Mouse (Mus musculus): ENCODE results near the gene Sp100. TPM values are rescaled to one million over a fixed set of nuclear protein-coding genes. Genes with fewer than 3 reads are reported as not detected.
A peak's percentile ranks its signal among the peaks of the same experiment; 100 is the strongest.

The Sp100 gene
- polyA plus RNA-seq, 1 experiment from 2014 or later = 0.32 TPM

DNA sequence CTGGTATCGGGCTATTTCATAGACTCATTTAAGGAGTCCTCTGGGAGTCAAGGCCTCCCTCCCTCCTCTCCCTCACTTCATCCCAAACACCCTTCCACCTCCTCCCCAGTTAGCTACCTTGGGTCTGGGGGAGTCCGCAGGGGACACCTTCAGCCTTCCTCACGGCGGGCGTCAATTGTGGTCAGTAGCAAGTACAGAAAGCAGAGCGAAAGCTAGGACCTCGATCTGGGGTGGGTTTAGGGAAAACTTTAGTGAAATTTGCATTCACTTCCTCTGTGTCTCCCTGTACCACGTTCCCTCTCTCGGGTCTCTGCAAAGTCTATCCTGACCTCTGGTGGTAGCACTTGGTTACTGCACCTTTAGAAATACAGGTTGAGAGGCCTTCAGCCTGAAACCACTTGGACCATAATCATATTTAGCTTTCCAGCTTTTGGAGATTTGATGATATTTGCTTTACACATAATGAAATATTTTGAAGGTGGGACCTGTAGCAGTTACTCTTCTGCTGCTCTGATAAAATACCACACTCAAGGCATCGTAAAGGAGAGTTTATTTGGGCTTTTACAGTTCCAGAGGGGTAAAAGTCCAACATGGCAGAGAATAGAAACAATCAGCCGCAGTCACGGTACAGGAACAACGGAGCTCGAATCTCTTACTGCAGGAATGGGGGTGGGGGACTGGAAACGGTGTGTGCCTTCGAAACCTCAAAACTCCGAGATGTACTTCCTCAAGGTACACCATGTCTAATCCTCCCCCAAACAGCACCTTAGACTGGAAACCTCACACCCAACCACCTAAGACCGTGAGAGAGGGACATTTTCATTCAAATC, 86.8 kb downstream of the Sp100 start:
- no peak overlapping the region for H3K4me3 ChIP-seq (ENCODE audit: low read depth, low read length)
- WGBS = 39% methylated on average over 18 of the region's 18 CpGs
- no peaks in the 10 kb centered on the region for H3K27me3 ChIP-seq (replicated peaks; ENCODE audit: control insufficient read depth, insufficient read depth, low read length)
- no peaks in the 10 kb centered on the region for H3K36me3 ChIP-seq (ENCODE audit: control insufficient read depth, insufficient read depth, low read length)
- peak; percentile 84 for DNase-seq (ENCODE audit: low spot score)
- no peak overlapping the region for H3K9ac ChIP-seq (ENCODE audit: low read length)
- H3K4me2 ChIP-seq (ENCODE audit: low read length) = peak overlapping the region; percentile 29; the same call in 1 of the 2 replicates
- no peaks in the 10 kb centered on the region for H3K9me3 ChIP-seq (replicated peaks; ENCODE audit: control insufficient read depth, low read length)
- no peak overlapping the region for H3K27ac ChIP-seq (ENCODE audit: low read depth, low read length)
- no peaks in the 10 kb centered on the region for H3K4me1 ChIP-seq (ENCODE audit: control insufficient read depth, insufficient read depth, low read length)
- peak; percentile 66 for ATAC-seq

DNA sequence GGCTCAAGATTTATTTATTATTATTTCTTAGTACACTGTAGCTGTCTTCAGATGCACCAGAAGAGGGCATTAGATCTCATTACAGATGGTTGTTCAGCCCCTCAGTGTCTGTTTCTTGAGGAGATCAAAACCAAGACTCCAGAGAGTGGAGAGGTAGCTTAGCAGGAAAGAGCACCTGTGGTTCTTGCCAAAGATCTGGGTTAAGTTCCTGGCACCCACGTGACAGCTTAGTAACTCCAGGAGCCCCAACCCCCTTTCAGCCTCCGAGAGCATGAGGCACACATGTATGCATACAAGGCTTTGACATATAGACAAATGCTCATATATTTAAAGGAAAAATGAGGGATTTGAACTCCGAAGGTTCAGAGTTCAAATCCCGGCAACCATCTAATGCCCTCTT, 89.2 kb downstream of the Sp100 start:
- WGBS = 94% methylated on average over 4 of the region's 4 CpGs
- DNase-seq (ENCODE audit: low spot score) (no peak), ATAC-seq (no peak)
- Histone ChIP-seq H3K4me1 (ENCODE audit: control insufficient read depth, insufficient read depth, low read length) (no peaks in the 10 kb centered on the region), H3K27me3 (replicated peaks; ENCODE audit: control insufficient read depth, insufficient read depth, low read length) (no peaks in the 10 kb centered on the region), H3K4me3 (ENCODE audit: low read depth, low read length) (no peak overlapping the region), H3K9me3 (replicated peaks; ENCODE audit: control insufficient read depth, low read length) (no peaks in the 10 kb centered on the region), H3K4me2 (ENCODE audit: low read length) (no peak overlapping the region), H3K27ac (ENCODE audit: low read depth, low read length) (no peak overlapping the region), H3K36me3 (ENCODE audit: control insufficient read depth, insufficient read depth, low read length) (no peaks in the 10 kb centered on the region), H3K9ac (ENCODE audit: low read length) (no peak overlapping the region)

DNA sequence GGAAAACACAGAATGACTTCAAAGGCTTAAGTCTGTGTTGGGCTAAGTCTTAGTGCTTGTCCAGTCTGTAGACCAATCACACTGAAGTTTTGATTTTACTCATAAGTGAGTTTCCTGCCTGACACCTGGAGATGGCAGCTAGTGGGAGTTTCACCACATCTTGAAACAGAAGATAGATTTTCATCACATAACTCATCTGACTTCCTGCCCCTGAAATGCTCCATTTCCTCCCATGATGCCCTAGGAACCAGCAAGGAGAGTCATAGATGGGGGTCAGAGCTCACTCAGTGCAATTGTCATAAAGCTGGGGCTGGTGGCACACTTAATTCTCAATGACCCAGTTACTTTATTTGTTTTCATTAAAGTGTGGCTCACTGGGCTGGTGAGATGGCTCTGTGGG, 90.0 kb downstream of the Sp100 start:
- Histone ChIP-seq H3K27ac (ENCODE audit: low read depth, low read length) (no peak overlapping the region), H3K4me1 (ENCODE audit: control insufficient read depth, insufficient read depth, low read length) (no peaks in the 10 kb centered on the region), H3K36me3 (ENCODE audit: control insufficient read depth, insufficient read depth, low read length) (no peaks in the 10 kb centered on the region), H3K4me3 (ENCODE audit: low read depth, low read length) (no peak overlapping the region), H3K9ac (ENCODE audit: low read length) (no peak overlapping the region), H3K9me3 (replicated peaks; ENCODE audit: control insufficient read depth, low read length) (no peaks in the 10 kb centered on the region), H3K27me3 (replicated peaks; ENCODE audit: control insufficient read depth, insufficient read depth, low read length) (no peaks in the 10 kb centered on the region), H3K4me2 (ENCODE audit: low read length) (no peak overlapping the region)
- no peak for ATAC-seq
- DNase-seq (ENCODE audit: low spot score) = no peak

DNA sequence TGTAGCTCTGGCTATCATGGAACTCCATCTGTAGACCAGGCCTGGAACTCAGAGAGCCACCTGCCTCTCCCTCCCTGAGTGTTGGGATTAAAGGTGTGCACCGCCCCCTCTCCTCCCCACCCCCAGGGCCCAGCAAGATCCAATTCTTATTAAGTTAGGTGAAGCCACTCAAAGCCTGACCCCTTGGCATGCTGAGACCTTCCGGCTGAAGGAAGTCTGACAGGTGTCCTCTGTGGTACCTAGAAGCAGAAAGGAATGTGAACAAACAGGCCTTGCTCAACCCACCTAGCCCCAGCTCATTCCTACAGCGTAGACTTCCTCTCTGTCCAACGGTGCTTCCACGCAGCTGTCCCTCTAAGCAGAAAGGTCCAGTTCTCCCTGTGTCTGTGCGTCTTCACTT, 91.1 kb downstream of the Sp100 start:
- no peak overlapping the region for H3K4me3 ChIP-seq (ENCODE audit: low read depth, low read length)
- H3K9me3 ChIP-seq (replicated peaks; ENCODE audit: control insufficient read depth, low read length) = no peaks in the 10 kb centered on the region
- H3K36me3 ChIP-seq (ENCODE audit: control insufficient read depth, insufficient read depth, low read length) = no peaks in the 10 kb centered on the region
- DNase-seq (ENCODE audit: low spot score) = no peak
- H3K4me2 ChIP-seq (ENCODE audit: low read length) = no peak overlapping the region
- no peak overlapping the region for H3K27ac ChIP-seq (ENCODE audit: low read depth, low read length)
- no peak overlapping the region for H3K9ac ChIP-seq (ENCODE audit: low read length)
- WGBS = 83% methylated on average over 6 of the region's 6 CpGs
- no peaks in the 10 kb centered on the region for H3K27me3 ChIP-seq (replicated peaks; ENCODE audit: control insufficient read depth, insufficient read depth, low read length)
- no peak for ATAC-seq
- H3K4me1 ChIP-seq (ENCODE audit: control insufficient read depth, insufficient read depth, low read length) = no peaks in the 10 kb centered on the region

DNA sequence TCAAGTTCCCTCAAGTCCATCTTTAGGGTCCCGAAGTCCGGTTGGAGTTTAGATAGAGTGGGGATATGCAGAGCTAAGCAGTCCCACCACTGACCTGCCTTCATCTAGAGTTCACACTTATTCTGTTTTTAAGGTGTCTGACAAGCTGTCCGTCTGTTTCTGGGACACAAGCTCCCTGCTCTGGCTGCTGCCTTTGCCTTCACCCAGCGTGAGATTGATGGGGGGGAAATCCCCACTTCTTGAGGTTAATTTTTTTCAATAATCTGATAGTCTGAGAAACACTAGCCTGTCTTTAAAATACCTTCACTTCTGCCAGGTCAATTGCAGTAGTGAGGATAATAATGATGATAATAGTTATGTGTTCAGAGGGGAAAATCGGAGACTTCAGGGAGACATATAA, 92.5 kb downstream of the Sp100 start:
- no peak for DNase-seq (ENCODE audit: low spot score)
- no peak for ATAC-seq
- no peak overlapping the region for H3K9ac ChIP-seq (ENCODE audit: low read length)
- no peaks in the 10 kb centered on the region for H3K36me3 ChIP-seq (ENCODE audit: control insufficient read depth, insufficient read depth, low read length)
- H3K4me3 ChIP-seq (ENCODE audit: low read depth, low read length) = no peak overlapping the region
- 64% methylated on average over 5 of the region's 5 CpGs for WGBS
- H3K9me3 ChIP-seq (replicated peaks; ENCODE audit: control insufficient read depth, low read length) = no peaks in the 10 kb centered on the region
- H3K27ac ChIP-seq (ENCODE audit: low read depth, low read length) = no peak overlapping the region
- H3K4me1 ChIP-seq (ENCODE audit: control insufficient read depth, insufficient read depth, low read length) = no peaks in the 10 kb centered on the region
- H3K27me3 ChIP-seq (replicated peaks; ENCODE audit: control insufficient read depth, insufficient read depth, low read length) = no peaks in the 10 kb centered on the region
- no peak overlapping the region for H3K4me2 ChIP-seq (ENCODE audit: low read length)

DNA sequence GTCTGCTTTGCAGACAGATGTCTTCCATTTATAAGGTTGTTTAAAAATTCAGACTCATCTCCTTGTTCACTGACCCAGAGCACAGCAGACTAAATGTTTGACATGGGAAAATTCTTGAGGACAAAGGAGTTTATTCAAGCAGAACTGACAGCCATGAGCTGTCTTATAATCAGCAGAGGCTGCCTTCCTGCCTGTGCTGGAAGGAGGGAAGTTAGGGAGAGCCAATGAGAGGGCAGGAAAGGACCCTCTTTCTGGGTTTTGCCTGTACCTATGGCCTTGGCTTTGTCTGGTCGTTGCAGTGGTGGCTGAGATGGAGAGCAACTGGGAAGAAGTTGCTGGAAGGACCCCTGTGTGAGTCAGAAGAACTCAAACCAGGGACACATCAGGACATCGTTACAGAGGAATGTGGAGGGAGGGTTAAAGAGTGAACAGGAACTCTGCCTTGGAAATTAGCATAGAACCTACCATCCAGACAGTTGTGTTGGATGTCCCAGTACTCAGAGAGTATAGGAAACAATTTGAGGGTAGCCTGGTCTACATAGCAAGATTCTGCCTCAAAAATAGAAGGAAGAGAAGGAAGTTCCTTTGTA, 93.2 kb downstream of the Sp100 start:
- H3K27me3 ChIP-seq (replicated peaks; ENCODE audit: control insufficient read depth, insufficient read depth, low read length) = no peaks in the 10 kb centered on the region
- 8% methylated on average over 2 of the region's 2 CpGs for WGBS
- H3K27ac ChIP-seq (ENCODE audit: low read depth, low read length) = no peak overlapping the region
- DNase-seq (ENCODE audit: low spot score) (peak; percentile 16), ATAC-seq (0 out of 2 replicates have a peak, but pooled peaks have one; percentile 48)
- H3K4me3 ChIP-seq (ENCODE audit: low read depth, low read length) = no peak overlapping the region
- H3K36me3 ChIP-seq (ENCODE audit: control insufficient read depth, insufficient read depth, low read length) = no peaks in the 10 kb centered on the region
- H3K4me2 ChIP-seq (ENCODE audit: low read length) = no peak overlapping the region
- no peaks in the 10 kb centered on the region for H3K4me1 ChIP-seq (ENCODE audit: control insufficient read depth, insufficient read depth, low read length)
- no peak overlapping the region for H3K9ac ChIP-seq (ENCODE audit: low read length)
- H3K9me3 ChIP-seq (replicated peaks; ENCODE audit: control insufficient read depth, low read length) = no peaks in the 10 kb centered on the region

DNA sequence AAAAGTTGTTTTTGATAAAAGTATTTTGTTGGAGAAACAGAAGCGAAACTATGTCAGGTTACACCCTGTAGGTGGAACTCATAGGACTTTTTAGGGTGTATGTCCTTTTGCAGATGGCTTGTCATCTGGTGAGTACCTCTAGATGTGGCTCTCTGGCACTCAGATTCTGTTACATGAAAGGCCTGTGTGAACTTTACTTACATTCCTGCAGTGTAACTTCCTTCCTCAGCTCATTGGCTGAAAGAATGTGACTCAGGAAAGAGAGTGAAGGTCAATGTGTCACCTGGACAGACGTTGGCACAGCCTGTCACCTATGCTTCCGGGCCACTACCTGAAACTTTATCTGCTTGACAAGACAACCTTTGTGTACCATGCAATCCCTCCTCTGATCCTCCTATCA, 94.8 kb downstream of the Sp100 start:
- Histone ChIP-seq H3K36me3 (ENCODE audit: control insufficient read depth, insufficient read depth, low read length) (no peaks in the 10 kb centered on the region), H3K4me2 (ENCODE audit: low read length) (no peak overlapping the region), H3K4me3 (ENCODE audit: low read depth, low read length) (no peak overlapping the region), H3K27me3 (replicated peaks; ENCODE audit: control insufficient read depth, insufficient read depth, low read length) (no peaks in the 10 kb centered on the region), H3K9ac (ENCODE audit: low read length) (no peak overlapping the region), H3K4me1 (ENCODE audit: control insufficient read depth, insufficient read depth, low read length) (no peaks in the 10 kb centered on the region), H3K9me3 (replicated peaks; ENCODE audit: control insufficient read depth, low read length) (no peaks in the 10 kb centered on the region), H3K27ac (ENCODE audit: low read depth, low read length) (no peak overlapping the region)
- WGBS = 84% methylated on average over 3 of the region's 3 CpGs
- DNase-seq (ENCODE audit: low spot score) (no peak), ATAC-seq (no peak)

DNA sequence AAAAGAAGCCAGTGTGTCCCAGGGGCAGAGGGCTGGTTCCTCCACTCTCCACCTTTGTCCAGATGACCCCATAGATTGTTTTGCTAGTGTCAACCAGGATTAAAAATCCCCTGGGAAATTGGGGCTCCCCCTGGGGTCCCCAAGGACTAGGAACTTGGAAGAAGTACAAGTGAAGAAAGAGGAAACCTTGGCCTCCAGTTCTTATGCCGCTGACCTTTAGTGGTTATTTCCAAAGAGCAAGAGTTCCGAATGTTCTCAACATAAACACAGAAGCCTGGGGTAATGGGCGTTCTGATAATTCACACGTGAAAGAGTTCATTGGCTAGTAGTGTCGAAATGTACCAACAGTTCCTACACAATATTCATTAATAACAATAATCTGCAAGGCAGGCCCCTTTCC, 96.7 kb downstream of the Sp100 start:
- DNase-seq (ENCODE audit: low spot score) (no peak), ATAC-seq (no peak)
- no peak overlapping the region for H3K4me3 ChIP-seq (ENCODE audit: low read depth, low read length)
- no peak overlapping the region for H3K27ac ChIP-seq (ENCODE audit: low read depth, low read length)
- 92% methylated on average over 5 of the region's 5 CpGs for WGBS
- H3K4me1 ChIP-seq (ENCODE audit: control insufficient read depth, insufficient read depth, low read length) = no peaks in the 10 kb centered on the region
- no peaks in the 10 kb centered on the region for H3K36me3 ChIP-seq (ENCODE audit: control insufficient read depth, insufficient read depth, low read length)
- no peak overlapping the region for H3K4me2 ChIP-seq (ENCODE audit: low read length)
- H3K27me3 ChIP-seq (replicated peaks; ENCODE audit: control insufficient read depth, insufficient read depth, low read length) = no peaks in the 10 kb centered on the region
- H3K9ac ChIP-seq (ENCODE audit: low read length) = no peak overlapping the region
- H3K9me3 ChIP-seq (replicated peaks; ENCODE audit: control insufficient read depth, low read length) = no peaks in the 10 kb centered on the region

DNA sequence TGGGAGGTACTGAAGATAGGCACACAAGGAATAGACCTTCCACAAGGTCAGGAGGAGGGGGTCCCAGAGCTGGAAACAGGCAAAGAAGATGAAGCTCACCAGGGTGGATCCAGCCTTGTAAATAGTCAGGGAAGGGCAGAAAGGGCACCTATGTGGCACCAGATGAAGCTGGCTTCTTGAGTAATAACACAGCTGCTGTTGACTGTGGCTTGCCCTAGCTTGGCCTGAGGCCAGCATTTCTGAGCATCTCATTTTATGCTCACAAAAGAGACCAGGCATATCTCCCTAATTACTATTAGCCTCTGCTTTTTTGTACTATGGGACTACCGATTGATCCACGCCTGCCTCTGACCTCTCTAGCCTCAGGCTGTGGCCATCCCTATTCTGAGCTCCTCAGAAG, 100.0 kb downstream of the Sp100 start:
- no peaks in the 10 kb centered on the region for H3K36me3 ChIP-seq (ENCODE audit: control insufficient read depth, insufficient read depth, low read length)
- 73% methylated on average over 2 of the region's 2 CpGs for WGBS
- no peaks in the 10 kb centered on the region for H3K27me3 ChIP-seq (replicated peaks; ENCODE audit: control insufficient read depth, insufficient read depth, low read length)
- no peak overlapping the region for H3K27ac ChIP-seq (ENCODE audit: low read depth, low read length)
- no peak overlapping the region for H3K4me2 ChIP-seq (ENCODE audit: low read length)
- no peak overlapping the region for H3K4me3 ChIP-seq (ENCODE audit: low read depth, low read length)
- no peak for ATAC-seq
- no peaks in the 10 kb centered on the region for H3K4me1 ChIP-seq (ENCODE audit: control insufficient read depth, insufficient read depth, low read length)
- H3K9ac ChIP-seq (ENCODE audit: low read length) = no peak overlapping the region
- peak; percentile 26 for DNase-seq (ENCODE audit: low spot score)
- no peaks in the 10 kb centered on the region for H3K9me3 ChIP-seq (replicated peaks; ENCODE audit: control insufficient read depth, low read length)

All from forebrain, embryonic 14.5 days (tissue).